Mouse (Mus musculus): ENCODE results near the gene Mical3. TPM values are rescaled to one million over a fixed set of nuclear protein-coding genes. Genes with fewer than 3 reads are reported as not detected.

Mical3 gene
- polyA plus RNA-seq, 1 experiment from 2014 or later, result 12.9 TPM

- ATAC-seq (replicated peaks; ENCODE audit: low FRiP score, low TSS enrichment, low read depth) (no peak), DNase-seq (ENCODE audit: low spot score) (no peak)
- Histone ChIP-seq H3K4me2 (ENCODE audit: low read length) (no peak overlapping the region), H3K4me1 (replicated peaks; ENCODE audit: control insufficient read depth, insufficient read depth, low read length) (peaks cover 7% of the 10 kb centered on the region), H3K9ac (ENCODE audit: low read length) (no peak overlapping the region), H3K27me3 (replicated peaks; ENCODE audit: control insufficient read depth, insufficient read depth, low read length) (no peaks in the 10 kb centered on the region), H3K36me3 (ENCODE audit: control insufficient read depth, insufficient read depth, low read length) (no peaks in the 10 kb centered on the region), H3K4me3 (ENCODE audit: low read depth, low read length) (no peak overlapping the region), H3K27ac (ENCODE audit: low read depth) (no peak overlapping the region), H3K9me3 (ENCODE audit: control insufficient read depth, low read length) (no peaks in the 10 kb centered on the region)
- 92% methylated on average over 11 of the region's 11 CpGs for WGBS
These were observed 40.0 kb downstream of the Mical3 start for GRCm38 (mm10) chr6:121090786-121091185.

DNA sequence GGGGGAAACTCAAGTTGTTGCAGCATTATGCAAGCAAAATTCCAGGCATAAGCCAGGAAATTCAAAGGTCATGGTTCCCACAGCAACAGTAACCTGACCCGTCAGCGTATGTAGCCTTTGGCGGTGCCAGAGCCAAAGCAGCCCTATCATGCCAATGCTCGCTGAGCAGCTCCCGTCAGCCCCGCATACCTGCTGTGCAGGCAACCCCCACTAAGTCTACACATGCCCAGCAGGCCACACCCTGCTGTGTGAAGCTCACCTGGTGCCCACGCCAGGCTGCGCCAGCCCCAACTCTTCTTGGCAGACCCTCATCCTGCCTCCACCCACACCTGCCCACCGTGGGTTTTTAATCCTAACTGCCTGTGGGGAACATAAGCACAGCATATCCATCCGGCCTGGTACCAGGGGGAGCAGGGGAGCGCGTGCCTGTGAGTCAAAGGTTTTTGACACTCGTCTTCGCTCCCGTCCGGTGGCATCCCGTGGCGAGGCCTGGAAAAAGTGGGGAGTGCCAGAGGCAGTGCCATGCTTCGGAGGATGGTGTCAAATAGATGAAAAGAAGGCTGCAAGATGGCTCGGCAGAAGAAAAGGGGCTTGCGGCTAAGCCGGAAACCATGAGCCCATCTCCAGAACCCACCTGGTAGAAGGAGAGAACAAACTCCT is 43.1 kb downstream of the Mical3 start:
- Histone ChIP-seq H3K4me3 (ENCODE audit: low read depth, low read length) (no peak overlapping the region), H3K4me2 (ENCODE audit: low read length) (no peak overlapping the region), H3K9ac (ENCODE audit: low read length) (no peak overlapping the region), H3K9me3 (ENCODE audit: control insufficient read depth, low read length) (no peaks in the 10 kb centered on the region), H3K27me3 (replicated peaks; ENCODE audit: control insufficient read depth, insufficient read depth, low read length) (no peaks in the 10 kb centered on the region), H3K4me1 (replicated peaks; ENCODE audit: control insufficient read depth, insufficient read depth, low read length) (peaks cover 13% of the 10 kb centered on the region), H3K27ac (ENCODE audit: low read depth) (no peak overlapping the region), H3K36me3 (ENCODE audit: control insufficient read depth, insufficient read depth, low read length) (no peaks in the 10 kb centered on the region)
- no peak for DNase-seq (ENCODE audit: low spot score)
- 74% methylated on average over 22 of the region's 22 CpGs for WGBS
- ATAC-seq (replicated peaks; ENCODE audit: low FRiP score, low TSS enrichment, low read depth), result peak; percentile 44; the same call in 1 of the 2 replicates

GRCm38 (mm10) chr6:121087127-121087526 is 43.7 kb downstream of the Mical3 start:
- peaks cover 15% of the 10 kb centered on the region for H3K4me1 ChIP-seq (replicated peaks; ENCODE audit: control insufficient read depth, insufficient read depth, low read length)
- no peak for ATAC-seq (replicated peaks; ENCODE audit: low FRiP score, low TSS enrichment, low read depth)
- no peaks in the 10 kb centered on the region for H3K9me3 ChIP-seq (ENCODE audit: control insufficient read depth, low read length)
- 69% methylated on average over 10 of the region's 10 CpGs for WGBS
- H3K4me3 ChIP-seq (ENCODE audit: low read depth, low read length), result no peak overlapping the region
- no peak overlapping the region for H3K27ac ChIP-seq (ENCODE audit: low read depth)
- no peak overlapping the region for H3K4me2 ChIP-seq (ENCODE audit: low read length)
- no peaks in the 10 kb centered on the region for H3K27me3 ChIP-seq (replicated peaks; ENCODE audit: control insufficient read depth, insufficient read depth, low read length)
- no peaks in the 10 kb centered on the region for H3K36me3 ChIP-seq (ENCODE audit: control insufficient read depth, insufficient read depth, low read length)
- H3K9ac ChIP-seq (ENCODE audit: low read length), result no peak overlapping the region
- no peak for DNase-seq (ENCODE audit: low spot score)

GRCm38 (mm10) chr6:121086226-121086625 is 44.6 kb downstream of the Mical3 start:
- H3K4me1 ChIP-seq (replicated peaks; ENCODE audit: control insufficient read depth, insufficient read depth, low read length), result peaks cover 20% of the 10 kb centered on the region
- H3K36me3 ChIP-seq (ENCODE audit: control insufficient read depth, insufficient read depth, low read length), result no peaks in the 10 kb centered on the region
- ATAC-seq (replicated peaks; ENCODE audit: low FRiP score, low TSS enrichment, low read depth), result no peak
- H3K9ac ChIP-seq (ENCODE audit: low read length), result no peak overlapping the region
- H3K27me3 ChIP-seq (replicated peaks; ENCODE audit: control insufficient read depth, insufficient read depth, low read length), result no peaks in the 10 kb centered on the region
- no peak for DNase-seq (ENCODE audit: low spot score)
- no peak overlapping the region for H3K4me3 ChIP-seq (ENCODE audit: low read depth, low read length)
- H3K27ac ChIP-seq (ENCODE audit: low read depth), result no peak overlapping the region
- WGBS, result 85% methylated on average over 9 of the region's 9 CpGs
- no peak overlapping the region for H3K4me2 ChIP-seq (ENCODE audit: low read length)
- H3K9me3 ChIP-seq (ENCODE audit: control insufficient read depth, low read length), result no peaks in the 10 kb centered on the region

GRCm38 (mm10) chr6:121084050-121084480 is 46.7 kb downstream of the Mical3 start:
- Histone ChIP-seq H3K4me2 (ENCODE audit: low read length) (no peak overlapping the region), H3K36me3 (ENCODE audit: control insufficient read depth, insufficient read depth, low read length) (no peaks in the 10 kb centered on the region), H3K9ac (ENCODE audit: low read length) (no peak overlapping the region), H3K4me1 (replicated peaks; ENCODE audit: control insufficient read depth, insufficient read depth, low read length) (peaks cover 20% of the 10 kb centered on the region), H3K27ac (ENCODE audit: low read depth) (no peak overlapping the region), H3K27me3 (replicated peaks; ENCODE audit: control insufficient read depth, insufficient read depth, low read length) (no peaks in the 10 kb centered on the region), H3K4me3 (ENCODE audit: low read depth, low read length) (no peak overlapping the region), H3K9me3 (ENCODE audit: control insufficient read depth, low read length) (no peaks in the 10 kb centered on the region)
- WGBS, result 71% methylated on average over 6 of the region's 6 CpGs
- no peak for DNase-seq (ENCODE audit: low spot score)
- ATAC-seq (replicated peaks; ENCODE audit: low FRiP score, low TSS enrichment, low read depth), result no peak

GRCm38 (mm10) chr6:121082094-121082473 is 48.7 kb downstream of the Mical3 start:
- Histone ChIP-seq H3K4me3 (ENCODE audit: low read depth, low read length) (no peak overlapping the region), H3K27ac (ENCODE audit: low read depth) (no peak overlapping the region), H3K9me3 (ENCODE audit: control insufficient read depth, low read length) (no peaks in the 10 kb centered on the region), H3K27me3 (replicated peaks; ENCODE audit: control insufficient read depth, insufficient read depth, low read length) (no peaks in the 10 kb centered on the region), H3K36me3 (ENCODE audit: control insufficient read depth, insufficient read depth, low read length) (no peaks in the 10 kb centered on the region), H3K4me1 (replicated peaks; ENCODE audit: control insufficient read depth, insufficient read depth, low read length) (peaks cover 13% of the 10 kb centered on the region; the same call in 1 of the 2 replicates), H3K4me2 (ENCODE audit: low read length) (no peak overlapping the region), H3K9ac (ENCODE audit: low read length) (no peak overlapping the region)
- 80% methylated on average over 10 of the region's 10 CpGs for WGBS
- no peak for ATAC-seq (replicated peaks; ENCODE audit: low FRiP score, low TSS enrichment, low read depth)
- no peak for DNase-seq (ENCODE audit: low spot score)

- Histone ChIP-seq H3K9ac (ENCODE audit: low read length) (no peak overlapping the region), H3K9me3 (ENCODE audit: control insufficient read depth, low read length) (no peaks in the 10 kb centered on the region), H3K4me3 (ENCODE audit: low read depth, low read length) (no peak overlapping the region), H3K4me1 (replicated peaks; ENCODE audit: control insufficient read depth, insufficient read depth, low read length) (peaks cover 13% of the 10 kb centered on the region; the same call in 1 of the 2 replicates), H3K36me3 (ENCODE audit: control insufficient read depth, insufficient read depth, low read length) (no peaks in the 10 kb centered on the region), H3K27me3 (replicated peaks; ENCODE audit: control insufficient read depth, insufficient read depth, low read length) (no peaks in the 10 kb centered on the region), H3K4me2 (ENCODE audit: low read length) (no peak overlapping the region), H3K27ac (ENCODE audit: low read depth) (no peak overlapping the region)
- DNase-seq (ENCODE audit: low spot score), result no peak
- no peak for ATAC-seq (replicated peaks; ENCODE audit: low FRiP score, low TSS enrichment, low read depth)
- WGBS, result 58% methylated on average over 26 of the region's 26 CpGs
These were observed 49.3 kb downstream of the Mical3 start for GRCm38 (mm10) chr6:121081288-121082093.

- no peaks in the 10 kb centered on the region for H3K9me3 ChIP-seq (ENCODE audit: control insufficient read depth, low read length)
- WGBS, result 87% methylated on average over 5 of the region's 5 CpGs
- no peaks in the 10 kb centered on the region for H3K27me3 ChIP-seq (replicated peaks; ENCODE audit: control insufficient read depth, insufficient read depth, low read length)
- no peak overlapping the region for H3K4me2 ChIP-seq (ENCODE audit: low read length)
- H3K27ac ChIP-seq (ENCODE audit: low read depth), result no peak overlapping the region
- ATAC-seq (replicated peaks; ENCODE audit: low FRiP score, low TSS enrichment, low read depth) (no peak), DNase-seq (ENCODE audit: low spot score) (no peak)
- H3K9ac ChIP-seq (ENCODE audit: low read length), result no peak overlapping the region
- H3K4me1 ChIP-seq (replicated peaks; ENCODE audit: control insufficient read depth, insufficient read depth, low read length), result peaks cover 7% of the 10 kb centered on the region; the same call in 1 of the 2 replicates
- no peaks in the 10 kb centered on the region for H3K36me3 ChIP-seq (ENCODE audit: control insufficient read depth, insufficient read depth, low read length)
- H3K4me3 ChIP-seq (ENCODE audit: low read depth, low read length), result no peak overlapping the region
These were observed 52.6 kb downstream of the Mical3 start for GRCm38 (mm10) chr6:121078175-121078574.
